Mouse (Mus musculus): ENCODE measurements around the gene Dhcr7.
A peak's percentile ranks its signal among the peaks of the same experiment; 100 is the strongest.

DNA sequence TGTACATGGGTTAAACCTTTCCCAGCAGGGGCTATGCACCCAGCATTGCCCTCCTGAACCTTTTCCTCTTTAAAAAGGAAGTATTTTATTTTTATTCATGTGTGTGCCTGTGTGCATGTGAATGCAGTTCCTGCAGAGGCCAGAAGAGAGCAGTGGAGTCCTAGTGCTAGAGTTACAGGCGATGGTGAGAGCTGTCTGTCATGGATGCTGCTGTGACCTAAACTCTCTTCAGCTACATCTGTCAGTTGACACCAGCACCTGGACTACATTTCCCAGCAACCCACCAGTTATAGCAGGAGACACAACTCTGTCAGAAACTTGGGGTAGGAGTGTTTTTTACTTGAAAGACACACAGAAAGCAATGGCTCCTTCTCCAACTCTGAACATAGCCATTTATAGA is 14.0 kb upstream of the Dhcr7 start:
- TF ChIP-seq CTCF (conservative IDR thresholded peaks at IDR 0.05; ENCODE audit: low read length): peak; percentile 62
- TF ChIP-seq POU5F1 (IDR thresholded peaks at IDR 0.05; ENCODE audit: borderline replicate concordance, low read length): no peak
